Mouse (Mus musculus) left cerebral cortex, adult 8-10 months (tissue): ENCODE results near the gene Drd3. TPM values are rescaled to one million over a fixed set of nuclear protein-coding genes. Genes with fewer than 3 reads are reported as not detected.

ENCODE experiments used
- DNase-seq, 2 experiments: peaks; one replicate each; pipeline ENCODE4 v3.0.0; 2022; ENCODE audit warnings: low spot score in 2 of 2
- total RNA-seq, 4 experiments: library from RNA; stranded (reverse); gene quantifications; 2 replicates each; pipeline ENCODE4 v1.2.4; 2022

Gene Drd3
- 1 to 10 TPM; 1.5 to 2.4 (median 1.7) TPM for total RNA-seq

DNA sequence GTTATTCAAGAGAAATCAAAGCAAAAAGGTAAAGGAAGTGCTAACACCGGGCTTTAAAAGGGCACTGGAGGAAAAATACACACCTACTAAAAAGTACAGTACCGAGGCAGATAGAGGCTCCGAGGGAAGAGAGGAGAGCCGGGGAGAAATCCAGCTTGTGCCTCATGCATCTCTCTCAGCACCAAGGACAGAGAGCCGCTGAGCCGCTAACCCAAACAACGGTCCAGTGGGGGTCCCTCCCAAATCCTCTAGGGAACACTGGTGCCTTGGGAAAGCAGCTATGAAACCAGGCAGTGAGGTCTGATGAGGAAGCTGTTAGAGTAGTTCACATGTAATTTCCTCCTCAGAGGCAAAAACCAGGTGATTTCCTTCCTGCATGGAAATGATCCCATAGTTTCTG, at the start of gene Drd3:
Drd3 (plus strand) TSS at position 276 of the 400 bp plus-strand sequence.
- DNase-seq, result no peak

DNA sequence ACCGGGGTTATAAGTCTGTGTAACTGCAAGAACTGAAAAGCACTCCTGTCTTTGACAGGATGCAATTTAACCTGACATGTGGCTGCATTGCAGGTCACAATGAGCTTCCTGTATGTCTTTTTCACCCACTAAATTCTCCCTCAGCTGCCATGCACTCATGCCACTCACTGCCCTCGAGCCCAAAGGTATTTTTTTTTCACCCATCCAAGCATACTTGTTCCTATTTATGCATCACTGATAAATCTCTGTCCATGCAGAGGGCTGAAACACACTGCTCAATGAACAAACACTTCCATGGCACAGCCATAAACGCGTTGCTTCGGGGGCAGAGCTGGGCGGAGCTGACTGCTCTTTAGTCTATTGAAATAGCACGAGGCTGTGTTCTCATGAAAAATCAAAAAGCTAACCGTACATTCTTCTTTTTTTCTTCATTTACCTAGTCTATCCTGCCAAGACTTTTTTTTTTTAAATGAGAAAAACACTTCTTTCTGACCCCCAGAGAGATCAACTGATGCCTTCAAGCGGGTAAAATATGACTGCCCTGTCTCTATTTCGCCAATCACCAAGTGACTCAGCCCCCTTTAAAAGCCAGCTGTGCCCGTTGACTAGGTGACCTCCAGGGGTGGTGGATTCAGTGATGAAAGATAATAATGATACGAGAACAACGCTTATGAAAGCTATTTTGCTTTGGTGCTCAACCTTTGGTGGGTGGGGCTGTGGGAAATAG, 45.3 kb upstream of the Drd3 start:
- no peak for DNase-seq

DNA sequence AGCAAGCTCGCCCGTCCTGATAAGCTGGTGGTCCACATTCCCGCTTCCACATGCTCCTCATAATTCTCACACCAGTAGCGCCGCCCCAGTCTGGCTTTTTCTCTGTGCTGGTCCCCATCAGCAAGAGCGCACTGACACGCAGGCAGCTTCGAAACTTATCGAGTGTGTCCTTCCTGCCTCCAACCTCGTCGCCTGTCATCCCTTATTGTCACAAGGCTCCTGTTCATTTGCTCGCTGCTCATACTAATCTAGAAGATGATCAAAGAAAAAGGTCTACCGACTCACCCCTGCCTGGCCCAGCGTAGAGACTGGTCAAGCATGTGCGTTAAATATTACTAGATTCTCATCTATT, 44.8 kb upstream of the Drd3 start:
- no peak for DNase-seq

DNA sequence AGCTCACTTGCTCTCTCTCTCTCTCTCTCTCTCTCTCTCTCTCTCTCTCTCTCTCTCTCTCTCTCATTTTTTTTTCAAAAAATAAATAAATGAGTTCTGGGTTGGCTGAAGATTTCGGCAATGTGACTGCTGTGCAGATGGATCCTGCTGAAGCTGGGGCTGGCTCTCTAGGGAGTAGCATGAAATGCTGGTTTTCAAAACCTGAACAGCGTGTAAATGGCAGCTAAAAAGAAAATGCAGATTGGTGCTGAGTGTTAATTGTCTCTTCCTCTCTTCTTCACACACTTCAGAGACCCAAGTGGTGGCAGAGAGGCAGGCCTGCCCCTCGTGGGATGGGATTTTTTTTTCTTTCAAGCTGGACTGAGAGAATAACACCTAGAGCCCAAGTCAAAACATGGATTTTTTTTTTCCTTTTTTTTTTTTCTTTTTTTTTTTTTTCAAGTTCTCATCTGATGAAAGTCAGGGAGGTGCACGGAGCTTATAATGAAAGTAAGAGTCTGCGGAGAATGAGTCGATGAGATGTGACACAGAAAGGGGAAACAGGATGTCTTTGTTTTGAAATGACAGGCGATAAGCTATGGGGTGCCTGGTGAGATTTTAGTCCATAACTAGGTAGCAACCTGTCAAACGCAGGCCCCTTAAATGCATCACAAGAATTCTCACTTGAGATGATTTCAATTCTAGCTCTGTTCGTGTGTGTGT, 44.2 kb upstream of the Drd3 start:
- no peak for DNase-seq

DNA sequence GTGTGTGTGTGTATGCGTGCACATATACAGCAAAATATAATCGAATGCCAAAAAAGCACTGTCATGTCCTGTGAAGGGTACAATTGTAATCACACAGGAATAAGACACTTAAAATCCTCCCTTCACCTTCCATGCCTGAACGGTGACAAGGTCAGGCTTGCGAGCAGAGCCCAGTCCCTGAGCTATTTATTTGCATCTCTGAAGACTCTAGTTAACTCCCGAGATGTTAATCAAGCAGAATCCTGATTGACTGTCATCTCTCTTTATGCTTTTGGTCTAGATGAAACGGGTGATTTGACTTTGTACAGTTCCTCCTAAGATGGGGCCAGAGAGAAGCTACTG, 43.7 kb upstream of the Drd3 start:
- no peak for DNase-seq

DNA sequence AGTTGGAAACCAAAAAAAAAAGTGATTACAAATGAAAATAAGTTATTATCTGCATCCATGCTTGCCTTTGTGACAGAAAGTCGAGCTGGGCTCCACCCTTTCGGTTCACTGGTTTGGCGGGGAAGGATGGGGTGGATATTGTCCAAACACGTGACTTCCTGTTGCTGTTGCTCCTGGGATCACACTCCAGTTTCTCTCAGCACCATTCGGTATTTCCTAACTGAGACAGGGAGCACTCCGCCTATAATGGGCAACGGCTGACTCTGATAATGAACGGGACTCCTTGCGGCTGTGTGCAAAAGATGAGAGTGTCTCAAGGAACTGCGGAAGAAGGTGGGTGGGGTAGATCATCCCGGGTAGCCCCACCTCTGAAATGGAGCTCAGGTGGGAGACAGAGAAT, 43.2 kb upstream of the Drd3 start:
- no peak for DNase-seq

DNA sequence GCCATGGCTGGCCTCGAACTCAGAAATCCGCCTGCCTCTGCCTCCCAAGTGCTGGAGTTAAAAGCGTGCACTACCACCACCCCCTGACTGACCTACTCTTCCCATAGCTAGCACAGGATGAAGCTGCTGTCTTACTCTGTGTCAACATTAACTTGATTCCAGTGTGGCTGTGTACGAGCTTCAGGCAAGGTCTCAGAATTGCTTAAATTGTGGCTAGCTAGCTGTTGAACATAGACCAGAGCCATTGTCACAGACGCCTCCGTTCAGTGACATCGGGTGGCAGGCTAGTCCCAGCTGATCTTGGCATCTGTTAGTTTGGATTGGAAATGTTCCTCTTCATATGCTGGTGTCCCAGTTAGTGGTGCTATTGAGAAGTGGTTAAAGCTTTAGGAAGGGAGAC, 42.5 kb upstream of the Drd3 start:
- DNase-seq, result no peak

DNA sequence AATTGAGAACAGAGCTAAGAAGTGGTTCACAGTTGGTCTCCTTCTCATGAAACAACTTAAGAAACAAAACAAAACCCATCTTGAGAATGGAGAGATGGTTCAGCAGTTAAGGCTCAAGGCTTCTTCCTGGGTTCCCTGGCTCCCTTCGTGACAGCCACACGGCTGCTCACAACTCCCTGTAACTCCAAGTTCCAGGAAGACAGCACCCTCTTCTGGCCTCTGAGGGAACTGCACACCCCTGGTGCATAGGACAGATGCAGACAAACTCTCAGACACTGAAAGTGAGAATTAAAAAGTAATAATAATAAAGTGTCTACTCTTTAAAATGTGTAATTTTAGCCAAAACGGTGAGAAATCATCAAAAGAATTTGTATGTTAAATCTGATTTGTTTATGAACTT, 29.4 kb upstream of the Drd3 start:
- no peak for DNase-seq

DNA sequence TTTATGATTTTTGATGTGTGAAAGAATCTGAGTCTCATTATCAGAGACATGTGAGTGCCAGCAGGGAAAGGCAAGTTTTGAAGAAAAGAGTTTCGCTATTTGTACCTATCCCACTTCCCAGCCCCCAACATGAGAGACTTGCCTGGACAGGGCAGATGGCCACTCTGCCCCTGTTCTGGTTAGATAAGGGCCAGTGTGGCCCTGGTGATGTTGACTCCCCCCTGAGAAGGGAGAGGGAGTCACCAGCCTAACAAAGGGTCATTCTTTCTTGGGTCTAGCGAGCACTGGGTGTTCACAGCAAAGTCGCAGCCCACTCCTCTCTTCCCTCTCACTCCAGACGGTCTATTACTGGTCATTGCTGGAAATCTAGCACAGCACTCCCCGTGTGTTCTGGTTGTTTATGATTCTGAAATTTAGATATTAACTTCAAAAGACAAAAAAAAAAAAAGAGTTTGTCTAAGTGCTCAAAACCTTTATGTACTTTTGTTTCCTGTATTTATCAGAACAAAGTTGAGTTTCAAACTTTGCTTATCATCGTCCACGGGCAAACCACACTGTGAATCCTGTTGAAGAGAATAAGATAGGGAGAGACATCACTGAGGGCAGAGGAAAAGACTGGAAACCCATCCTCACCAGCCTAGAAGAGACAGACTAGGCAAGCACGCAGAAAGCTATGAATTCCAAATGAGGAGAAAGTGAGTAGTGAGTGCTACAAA, 24.2 kb upstream of the Drd3 start:
- no peak for DNase-seq

DNA sequence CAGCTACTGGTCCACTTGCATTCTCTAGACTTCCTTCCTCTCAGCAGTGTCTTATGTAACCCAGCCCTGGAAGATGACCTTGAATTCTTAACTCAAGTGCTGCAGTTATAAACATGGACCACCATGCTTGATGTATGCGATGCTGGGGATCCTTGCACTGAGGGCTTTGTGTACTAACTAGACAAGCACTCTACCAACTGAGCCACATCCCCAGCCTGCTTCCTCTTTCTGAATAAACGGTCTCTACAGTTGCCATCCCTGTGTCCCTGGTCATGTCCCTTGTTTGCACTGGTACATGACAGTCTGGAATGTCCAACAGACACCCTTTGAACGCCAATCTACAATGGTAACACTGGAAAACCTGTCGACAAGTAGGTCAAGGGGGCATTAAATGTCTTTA, 23.5 kb upstream of the Drd3 start:
- DNase-seq, result no peak

DNA sequence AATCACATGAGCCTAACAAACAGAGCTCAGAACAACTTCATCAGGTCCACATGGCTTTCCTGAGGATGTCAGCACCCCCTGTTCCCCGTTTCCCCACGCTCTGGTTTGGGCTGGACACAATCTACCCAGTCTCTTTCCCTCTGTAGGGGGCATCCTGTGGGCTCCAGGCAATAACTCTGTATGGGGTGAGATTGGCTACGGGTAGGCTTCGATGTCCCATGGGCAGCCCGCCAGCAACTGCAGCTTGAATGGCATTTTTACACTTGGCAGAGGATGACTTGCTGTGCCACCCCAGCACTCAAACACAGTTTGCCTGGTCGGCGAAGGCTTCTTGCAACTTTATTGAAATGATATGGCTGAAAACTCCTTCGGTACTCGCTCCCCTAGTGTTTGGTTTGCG, 21.3 kb upstream of the Drd3 start:
- no peak for DNase-seq

DNA sequence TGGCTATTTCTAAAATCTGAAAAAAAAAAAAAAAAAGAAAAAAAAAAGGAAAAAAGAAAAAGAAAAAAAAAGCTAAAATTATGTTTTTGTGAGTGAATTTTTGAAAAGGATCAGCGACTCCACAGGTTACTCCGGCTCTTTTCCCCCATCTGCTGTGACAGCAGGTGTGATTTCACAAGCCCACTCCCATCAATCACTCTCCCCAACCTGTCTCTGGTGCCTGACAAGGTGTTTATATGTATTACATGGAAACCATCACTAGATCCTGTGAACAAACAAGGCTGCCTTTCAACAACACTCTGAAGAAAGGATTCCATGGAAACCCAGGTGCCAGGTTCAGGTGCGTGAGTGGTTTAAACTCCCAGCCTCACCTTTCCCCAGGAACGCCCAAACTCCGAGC, 20.9 kb upstream of the Drd3 start:
- no peak for DNase-seq

DNA sequence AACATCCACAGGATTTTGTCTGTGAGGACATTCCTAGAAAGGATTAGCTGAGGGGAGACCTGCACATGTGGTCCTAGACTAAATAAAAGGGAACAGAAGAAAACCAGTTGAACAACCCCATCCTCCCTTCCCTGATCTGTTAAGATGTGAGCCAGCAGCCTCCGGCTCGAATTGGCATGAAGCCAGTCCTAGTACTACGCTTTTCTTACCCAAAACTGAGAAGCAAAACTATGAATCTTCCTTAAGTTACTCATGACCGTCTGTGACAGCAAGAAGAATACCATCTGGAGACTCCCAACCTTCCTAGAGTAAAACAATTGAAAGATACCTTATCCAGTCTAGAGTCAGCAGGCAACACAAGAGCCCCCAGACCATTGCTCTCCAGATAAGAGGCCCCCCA, 15.9 kb upstream of the Drd3 start:
- no peak for DNase-seq

DNA sequence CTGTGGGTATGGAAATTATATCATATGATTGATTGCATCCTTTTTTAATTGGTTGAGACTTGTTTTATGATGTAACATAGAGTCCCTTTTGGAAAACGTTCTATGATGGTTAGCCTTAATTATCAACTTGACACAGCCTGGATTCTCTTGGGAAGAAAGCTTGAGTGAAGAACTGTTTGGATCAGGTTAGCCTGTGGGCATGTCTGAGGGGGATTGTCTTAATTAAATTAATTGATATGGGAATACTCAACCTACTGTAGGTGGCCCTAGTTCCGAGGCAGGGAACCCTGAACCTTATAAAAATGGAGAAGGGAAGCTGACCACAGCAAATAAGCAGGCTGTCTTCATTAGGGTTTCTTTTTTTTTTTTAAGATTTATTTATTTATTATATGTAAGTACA, 12.9 kb upstream of the Drd3 start:
- DNase-seq, result no peak

DNA sequence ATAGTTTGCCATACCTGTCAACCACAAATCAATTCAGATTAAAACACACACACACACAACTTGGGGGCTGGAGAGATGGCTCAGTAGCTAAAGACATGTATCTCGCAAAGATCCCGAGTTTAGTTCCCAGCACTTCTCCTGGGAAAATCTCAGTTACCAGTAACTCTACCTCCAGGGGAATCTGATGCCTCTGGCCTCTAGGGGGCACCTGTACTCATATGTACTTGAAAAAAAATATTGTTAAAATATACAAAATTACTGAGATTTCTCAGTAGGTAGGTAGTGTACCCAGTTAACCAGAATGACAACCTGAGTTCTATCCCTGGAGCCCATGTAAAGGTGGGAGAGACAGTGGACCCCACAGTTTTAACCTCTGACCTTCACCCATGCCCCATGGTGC, 5.4 kb upstream of the Drd3 start:
- no peak for DNase-seq

DNA sequence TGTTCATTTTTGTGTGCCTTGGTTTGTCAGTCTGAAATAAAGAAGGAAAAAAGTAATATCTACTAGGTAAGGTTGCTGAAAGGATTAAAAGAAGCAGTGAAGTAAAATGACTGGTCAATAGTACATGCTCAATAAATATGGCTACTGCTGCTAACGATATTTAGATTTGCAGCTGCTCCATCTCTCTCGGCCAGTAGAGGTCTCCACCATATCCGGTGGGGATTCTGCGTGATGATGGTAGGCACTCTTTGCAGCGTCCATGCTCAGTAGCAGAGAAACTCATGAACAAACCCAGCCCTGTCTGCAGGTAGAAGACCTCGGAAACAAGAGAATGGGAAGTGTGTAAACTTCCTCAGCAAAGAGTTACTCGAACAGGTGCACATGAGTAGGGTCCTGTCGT, 926 bp upstream of the Drd3 start:
- no peak for DNase-seq

DNA sequence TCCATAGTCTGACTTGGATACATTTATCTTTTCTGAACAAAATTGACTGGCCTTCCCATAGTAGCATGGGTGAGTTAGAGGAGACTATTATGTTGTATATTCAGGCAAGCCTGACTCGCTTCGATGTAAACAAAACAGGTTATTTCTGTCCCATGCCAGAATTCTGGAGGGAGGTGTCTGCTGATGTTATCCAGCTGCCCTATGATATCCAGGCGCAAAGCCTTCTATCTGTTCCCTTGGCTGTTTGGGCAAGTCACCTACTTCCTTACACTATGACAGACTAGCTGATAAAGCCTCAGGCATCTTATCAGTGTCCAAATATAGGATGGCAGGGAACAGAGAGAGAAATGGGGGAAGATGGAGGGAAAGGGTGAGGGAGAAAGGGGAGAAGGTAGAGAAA, 18.5 kb downstream of the Drd3 start:
- no peak for DNase-seq

DNA sequence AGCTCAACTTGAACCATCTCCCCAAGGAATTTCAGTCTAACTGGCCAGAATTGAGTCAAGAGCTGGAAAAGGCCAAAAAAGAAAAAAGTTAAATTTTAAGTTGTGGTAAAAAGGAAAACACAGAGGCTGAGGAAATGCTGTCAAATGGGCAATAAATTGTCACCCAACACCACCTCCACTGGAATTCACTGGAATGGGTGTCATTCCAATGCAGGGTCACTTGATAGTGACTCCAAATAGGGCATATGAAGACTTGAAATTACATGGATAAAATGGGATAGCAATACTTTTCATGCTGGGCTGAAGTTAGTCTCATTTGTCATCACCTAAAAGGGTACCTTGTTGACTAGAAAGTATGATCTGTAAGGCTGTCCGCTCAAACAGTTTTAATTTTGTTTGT, 18.9 kb downstream of the Drd3 start:
- DNase-seq, result no peak

DNA sequence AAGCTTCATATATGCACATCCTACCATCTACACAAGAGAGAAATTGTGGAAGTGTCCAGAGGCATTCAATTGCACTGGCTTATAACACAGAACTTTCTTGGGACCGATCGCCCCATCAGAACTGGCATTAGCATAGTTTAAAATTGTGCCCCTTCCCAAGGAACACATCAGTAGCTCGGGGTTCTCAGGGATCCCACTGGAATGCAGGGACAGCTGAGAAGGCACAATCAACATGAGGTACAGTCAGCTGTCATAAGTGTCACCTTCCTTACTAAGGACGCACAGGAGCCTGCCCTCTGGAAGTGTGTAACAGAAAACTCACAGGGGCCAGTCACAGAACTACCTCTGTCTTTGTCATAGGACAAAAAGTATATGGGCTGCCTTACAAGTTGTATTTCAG, 19.7 kb downstream of the Drd3 start:
- DNase-seq, result no peak

DNA sequence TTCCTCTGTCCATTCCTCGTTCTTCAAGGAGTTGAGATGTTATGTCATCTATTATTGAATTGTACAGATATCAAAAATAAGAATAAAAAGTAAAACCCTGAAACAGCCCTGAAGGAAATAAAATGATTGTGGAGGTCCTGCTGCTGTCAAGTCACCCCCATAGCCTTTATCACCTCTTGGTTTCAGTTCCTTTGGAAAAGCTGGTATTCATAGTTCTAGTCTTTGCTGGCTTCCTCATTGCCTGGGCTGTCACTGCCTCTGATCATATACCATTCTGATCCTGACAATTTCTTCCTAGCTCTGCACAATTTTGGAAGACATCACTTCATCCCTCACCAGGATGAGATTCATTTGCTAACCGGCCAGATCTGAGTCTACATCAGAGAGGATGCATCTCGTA, 23.1 kb downstream of the Drd3 start:
- no peak for DNase-seq

DNA sequence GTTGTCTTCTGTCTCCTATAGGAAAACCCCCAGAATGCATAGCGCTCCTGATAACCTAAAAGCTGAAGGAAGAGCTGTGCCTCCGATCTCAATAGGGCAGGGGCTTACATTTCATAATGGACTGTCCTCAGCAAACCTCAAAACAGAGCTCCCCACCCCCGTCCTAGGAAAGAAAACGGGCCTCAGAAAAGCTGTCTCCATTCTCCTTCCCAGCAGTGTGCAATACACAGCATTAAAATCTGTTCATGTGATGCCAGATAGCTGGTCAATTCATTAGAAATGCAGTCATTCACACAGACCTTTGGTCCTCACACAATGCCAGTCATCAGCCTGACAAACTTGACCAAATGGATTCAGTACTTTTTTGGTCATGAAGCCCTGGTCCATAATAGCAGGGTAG, 45.7 kb downstream of the Drd3 start:
- no peak for DNase-seq

DNA sequence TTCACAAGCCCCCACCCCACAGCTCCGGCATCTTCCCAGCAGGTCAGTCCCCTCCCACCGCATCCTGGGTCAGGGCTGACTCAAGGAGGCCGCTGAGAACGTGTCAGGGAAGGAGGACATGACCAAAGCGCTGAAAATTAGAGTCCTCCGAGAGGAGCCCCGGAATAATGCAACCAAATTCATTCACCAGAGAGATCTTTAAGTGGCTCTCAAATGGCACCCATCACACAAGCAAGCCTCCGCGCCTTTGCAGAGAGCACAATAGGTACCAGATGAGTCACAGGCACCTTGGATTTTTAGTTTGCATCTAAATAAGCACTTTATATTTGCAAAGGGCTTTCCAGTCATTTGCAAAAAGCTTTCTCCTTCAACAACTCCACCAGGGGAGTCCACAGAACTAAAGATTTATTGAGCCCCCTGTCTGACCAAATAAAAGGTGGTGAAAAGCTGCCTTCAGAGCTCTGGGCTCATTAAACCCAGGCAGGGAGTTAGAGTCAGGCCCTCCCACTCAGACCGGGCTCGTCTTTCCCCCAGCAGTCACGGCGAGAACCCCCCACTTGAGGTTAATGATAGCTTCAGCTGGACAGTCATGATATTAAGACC, 46.4 kb downstream of the Drd3 start:
- no peak for DNase-seq

DNA sequence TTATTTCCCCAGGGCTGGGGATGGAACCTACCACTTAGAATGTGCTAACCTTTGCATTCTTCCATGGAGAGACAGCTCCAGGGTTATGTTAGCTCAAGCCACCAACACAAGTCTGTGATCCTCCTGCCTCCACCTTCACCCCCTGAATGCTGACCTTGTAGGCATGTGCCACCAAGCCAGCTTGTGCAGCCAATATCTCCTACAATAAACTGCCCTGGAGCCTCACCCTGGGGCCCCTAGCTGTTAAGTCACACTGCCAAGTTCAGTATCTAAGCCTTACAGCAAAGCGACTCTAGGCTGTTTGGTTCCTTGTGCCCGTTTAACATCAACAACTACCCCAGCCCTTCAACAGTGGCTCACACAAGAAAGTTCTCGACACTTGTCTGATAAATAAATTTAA, 47.3 kb downstream of the Drd3 start:
- DNase-seq, result no peak
